Mouse (Mus musculus) frontal cortex, adult (tissue): ENCODE data around the gene Gk5.
A peak's percentile ranks its signal among the peaks of the same experiment; 100 is the strongest.
"Not testable (repeated sequence)": the region's sequence is repeated elsewhere in the genome, so short reads cannot be mapped to it uniquely, and the experiment has no call there.

Experiments
- ATAC-seq: cut with Nextera tagmentation; 2 replicates; pipeline ENCODE4 v1.9.2; 2017; ENCODE audit warnings: mild to moderate bottlenecking, moderate library complexity, mixed read lengths; ENCODE audit not compliant: low TSS enrichment

Gene Gk5

DNA sequence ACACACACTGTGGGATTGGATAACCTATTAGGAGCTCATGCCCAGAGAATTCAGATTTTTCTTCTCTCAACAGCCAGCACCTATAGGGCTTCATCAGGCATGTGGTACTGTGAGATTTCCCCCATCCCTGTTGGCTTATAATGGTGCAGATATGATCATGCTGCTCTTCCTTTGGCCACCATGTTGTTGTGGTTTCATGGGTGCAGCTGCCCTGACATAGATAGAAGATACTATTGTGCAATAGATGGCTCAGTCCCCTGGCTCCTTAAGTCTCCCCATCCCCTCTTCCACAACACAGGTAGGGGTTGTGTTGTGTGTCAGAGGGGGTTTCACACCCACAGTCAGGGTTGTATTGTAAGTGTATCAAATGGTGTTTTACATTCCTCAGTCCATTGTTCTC is 25.7 kb downstream of the Gk5 start:
- ATAC-seq, result no peak

DNA sequence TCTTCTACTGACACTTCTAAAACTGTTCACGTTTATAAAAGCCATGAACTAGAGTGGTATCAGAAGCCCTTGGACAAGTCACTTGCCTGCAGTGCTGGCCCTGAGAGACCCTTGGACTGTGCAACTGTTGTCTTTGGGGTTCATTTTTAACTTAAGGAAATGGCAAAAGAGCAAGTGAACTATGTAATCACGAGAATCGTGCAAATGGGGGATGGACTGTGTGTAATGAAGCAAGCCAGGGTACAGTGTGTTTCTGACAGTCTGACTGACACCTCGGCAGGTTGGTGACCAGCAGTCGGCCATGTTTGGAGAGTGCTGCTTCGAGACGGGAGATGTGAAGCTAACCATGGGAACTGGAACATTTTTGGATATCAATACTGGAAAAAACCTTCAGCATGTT is 33.6 kb downstream of the Gk5 start:
- no peak for ATAC-seq

DNA sequence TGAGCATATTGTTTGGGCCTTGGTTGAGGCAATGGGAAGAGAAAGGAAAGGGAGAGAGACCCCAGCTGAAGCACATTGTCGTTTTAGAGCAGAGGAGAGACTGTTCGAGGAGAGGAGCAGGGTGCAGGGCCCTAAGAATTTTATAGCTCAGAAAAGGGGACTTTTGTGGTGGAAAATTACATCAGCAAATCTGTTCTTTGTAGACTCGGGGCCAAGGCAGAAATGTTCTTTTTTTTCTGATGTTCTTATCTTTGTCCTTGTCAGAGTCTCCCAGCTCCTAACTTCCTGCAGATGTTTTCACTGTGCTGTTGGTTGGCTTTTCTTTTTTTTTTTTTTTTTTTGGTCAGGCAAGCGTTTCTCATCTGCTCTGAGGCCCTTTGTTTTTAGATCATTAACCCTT is 39.3 kb downstream of the Gk5 start:
- ATAC-seq, result no peak

DNA sequence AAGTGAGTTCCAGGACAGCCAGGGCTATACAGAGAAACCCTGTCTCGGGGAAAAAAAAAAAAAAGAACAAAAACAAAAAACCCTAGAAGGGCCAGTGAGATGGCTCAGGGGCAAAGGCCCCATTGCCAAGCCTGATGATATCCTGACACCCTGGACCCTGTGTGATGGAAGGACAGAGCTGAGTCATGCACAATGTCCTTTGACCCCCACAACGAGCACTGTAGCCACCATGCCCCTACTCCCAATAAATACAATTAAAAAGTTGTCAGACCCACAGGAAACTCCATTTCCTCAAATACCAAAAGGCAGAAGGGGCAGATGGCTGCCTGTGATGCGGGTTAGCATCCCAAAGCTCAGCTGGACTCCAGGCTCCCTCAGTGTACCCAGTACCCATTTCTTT is 39.9 kb downstream of the Gk5 start:
- ATAC-seq, result no peak

- ATAC-seq, result no peak
These were observed 41.6 kb downstream of the Gk5 start for GRCm38 (mm10) chr9:96160767-96161166.

GRCm38 (mm10) chr9:96162421-96162820 is 43.3 kb downstream of the Gk5 start:
- ATAC-seq, result no peak

DNA sequence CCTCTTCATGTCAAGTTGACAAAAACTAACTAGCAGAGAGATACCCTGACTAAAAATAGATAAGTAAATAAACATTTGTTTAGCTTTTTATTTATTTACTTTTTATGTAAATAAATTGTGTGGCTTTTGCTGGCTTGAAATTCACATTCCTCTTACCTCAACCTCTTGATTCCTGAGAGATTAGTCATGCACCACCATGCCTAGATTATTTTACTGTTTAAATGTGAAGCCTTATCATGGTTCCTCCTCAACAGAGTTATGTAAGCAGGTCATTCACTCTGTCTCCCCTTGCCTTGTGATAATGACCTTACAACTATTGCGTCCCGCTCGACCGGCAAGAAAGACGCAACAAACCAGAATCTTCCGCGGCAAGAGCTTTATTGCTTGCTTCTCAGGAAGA is 44.3 kb downstream of the Gk5 start:
- ATAC-seq, result no peak

DNA sequence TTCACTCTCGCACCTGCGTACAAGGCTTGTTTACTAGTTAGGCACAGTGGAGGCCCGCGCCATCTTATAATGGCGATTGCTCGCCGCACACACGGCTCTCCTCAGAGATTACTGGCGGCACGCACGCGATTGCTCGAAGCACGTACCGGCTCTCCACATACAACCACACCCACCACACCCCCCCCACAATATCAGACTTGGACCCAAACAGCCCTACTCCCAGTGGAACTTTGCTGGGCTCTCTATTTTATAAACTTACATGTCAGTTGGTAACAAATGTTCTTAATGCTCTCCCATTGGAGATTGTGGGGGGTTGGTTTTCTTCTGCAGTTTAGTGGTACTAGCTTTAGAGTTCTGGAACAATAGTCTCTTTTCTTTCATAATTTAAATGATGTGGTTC is 44.8 kb downstream of the Gk5 start:
- not testable (repeated sequence) for ATAC-seq

GRCm38 (mm10) chr9:96167168-96167585 is 48.0 kb downstream of the Gk5 start:
- ATAC-seq, result peak; percentile 44; the same call in 1 of the 2 replicates

DNA sequence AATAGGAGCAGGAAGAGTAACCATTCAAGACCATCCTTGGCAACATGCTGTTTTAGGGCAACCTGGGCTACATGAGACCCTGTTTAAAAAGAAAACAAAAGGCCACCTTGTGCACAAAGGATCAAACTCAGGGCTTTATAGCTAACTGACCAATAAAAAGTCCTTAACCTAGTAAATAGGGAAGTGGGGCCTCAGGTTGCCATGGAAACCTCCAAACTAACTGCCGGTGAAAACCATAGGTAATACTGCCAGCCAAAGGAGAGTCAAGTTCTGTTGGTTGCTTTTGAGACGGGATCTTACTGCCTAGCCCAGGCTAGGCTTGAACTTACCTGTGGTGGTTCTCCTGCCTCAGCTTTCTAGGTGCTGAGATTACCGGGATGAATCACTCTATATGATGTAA is 51.4 kb downstream of the Gk5 start:
- no peak for ATAC-seq

GRCm38 (mm10) chr9:96184909-96185308 is 65.7 kb downstream of the Gk5 start:
- ATAC-seq, result no peak

GRCm38 (mm10) chr9:96186701-96187100 is 67.5 kb downstream of the Gk5 start:
- ATAC-seq, result no peak

DNA sequence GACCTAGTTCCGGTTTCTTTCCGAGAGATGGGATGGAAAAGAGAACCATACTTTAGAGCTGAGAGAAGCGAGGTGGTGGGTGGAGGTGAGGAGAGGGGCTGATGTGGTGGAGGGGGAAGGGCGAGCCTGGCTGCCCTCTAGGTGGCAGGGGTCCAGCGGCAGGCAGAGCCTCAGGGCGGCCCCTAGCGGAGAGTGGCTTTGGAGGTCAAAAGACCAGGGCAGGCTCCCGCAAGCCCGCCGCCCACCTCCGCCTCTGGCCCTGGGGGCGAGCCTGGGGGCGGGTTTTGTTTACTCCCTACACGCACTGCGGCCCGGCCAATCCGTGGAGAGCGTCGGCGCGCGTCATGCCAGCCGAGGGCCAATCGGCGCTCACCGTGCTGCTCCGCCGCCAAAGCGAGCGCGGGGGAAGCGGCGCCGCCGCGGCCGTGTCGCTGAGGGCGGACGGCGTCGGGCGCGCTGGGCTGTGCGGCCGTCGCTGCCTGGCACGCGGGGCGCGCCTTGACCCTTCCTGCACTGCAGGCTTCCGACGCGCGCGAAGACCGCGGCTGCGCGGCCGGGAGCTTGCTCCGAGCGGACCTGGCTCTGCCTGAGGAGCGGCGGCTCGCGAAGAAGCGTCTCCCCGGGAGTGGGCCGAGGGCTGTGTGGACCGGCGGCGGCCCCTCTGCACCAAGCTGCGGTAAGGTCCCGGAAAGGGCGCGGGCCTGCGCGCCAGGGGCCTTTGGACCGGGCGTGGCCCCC is 76.9 kb downstream of the Gk5 start, which contains the start of gene Tfdp2:
Tfdp2 (plus strand) TSS at position 391 of the 738 bp plus-strand sequence.
- peak; percentile 96 for ATAC-seq

DNA sequence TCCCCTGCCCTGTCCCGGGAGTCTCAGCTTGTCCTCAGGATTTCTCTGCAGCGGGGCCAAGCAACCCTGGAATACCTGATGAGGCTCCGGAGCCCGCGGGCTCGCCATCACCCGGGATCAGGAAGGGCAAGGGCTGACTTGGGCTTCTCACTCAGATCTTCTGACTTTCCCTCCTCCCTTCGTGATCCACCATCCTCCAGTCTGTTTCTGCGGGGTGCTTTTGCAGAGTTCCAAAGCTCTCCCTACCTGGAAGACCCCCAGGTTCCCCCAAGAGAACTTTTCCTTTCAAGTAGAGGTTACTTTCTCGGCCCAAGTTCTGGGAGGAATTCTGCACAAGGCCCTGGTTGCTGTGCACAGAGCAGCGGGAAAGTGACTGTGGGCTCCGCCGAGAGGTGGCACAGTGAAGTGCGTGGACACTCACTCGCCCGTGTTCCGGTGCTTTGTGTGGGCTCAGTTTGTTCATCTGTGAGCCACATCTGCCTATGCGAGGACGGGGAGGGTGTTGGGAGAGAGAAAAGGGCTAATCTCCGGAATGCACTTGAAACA is 77.5 kb downstream of the Gk5 start:
- peak; percentile 79 for ATAC-seq

GRCm38 (mm10) chr9:96197806-96198205 is 78.6 kb downstream of the Gk5 start:
- ATAC-seq, result no peak

DNA sequence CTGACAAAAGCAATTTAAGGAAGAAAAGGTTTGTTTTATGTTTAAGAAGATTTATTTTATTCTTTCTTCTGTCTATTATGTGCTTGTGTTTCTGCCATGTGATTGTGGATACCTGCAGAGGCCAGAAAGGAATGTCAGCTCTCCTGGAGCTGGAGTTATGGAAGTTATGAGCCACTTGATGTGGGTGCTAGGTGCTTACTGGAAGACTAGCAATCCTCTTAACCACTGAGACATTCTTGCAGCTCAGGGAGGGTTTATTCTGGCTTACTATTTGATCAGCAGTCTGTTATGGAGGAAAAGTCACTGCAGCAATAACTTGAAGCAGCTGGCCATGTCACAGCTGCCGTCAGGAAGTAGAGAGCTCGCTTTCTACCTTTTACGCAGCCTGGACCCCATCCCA is 84.5 kb downstream of the Gk5 start:
- no peak for ATAC-seq

- peak; percentile 92 for ATAC-seq
These were observed 88.3 kb downstream of the Gk5 start for GRCm38 (mm10) chr9:96207428-96207827.

- ATAC-seq, result peak; percentile 73
These were observed 94.0 kb downstream of the Gk5 start for GRCm38 (mm10) chr9:96213036-96213645.

DNA sequence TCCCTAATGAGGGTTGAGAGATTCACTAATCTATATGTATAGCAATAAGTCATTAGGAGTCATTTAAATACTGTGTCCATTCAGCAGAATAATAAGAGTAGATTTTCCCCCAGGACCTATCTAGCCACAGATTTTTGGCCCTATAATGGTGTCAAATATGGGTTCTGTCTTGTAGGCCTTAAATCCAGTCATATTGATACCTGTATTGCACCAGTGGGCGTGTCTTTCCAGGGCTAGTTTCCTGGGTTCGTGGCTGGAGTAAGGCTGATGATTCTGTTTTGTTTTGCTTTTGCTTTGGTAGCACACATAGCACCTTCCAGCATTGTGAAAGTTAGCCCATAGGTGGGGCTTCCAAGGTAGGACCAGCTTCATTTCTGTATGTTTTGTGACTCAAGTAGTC is 95.0 kb downstream of the Gk5 start:
- ATAC-seq, result no peak

DNA sequence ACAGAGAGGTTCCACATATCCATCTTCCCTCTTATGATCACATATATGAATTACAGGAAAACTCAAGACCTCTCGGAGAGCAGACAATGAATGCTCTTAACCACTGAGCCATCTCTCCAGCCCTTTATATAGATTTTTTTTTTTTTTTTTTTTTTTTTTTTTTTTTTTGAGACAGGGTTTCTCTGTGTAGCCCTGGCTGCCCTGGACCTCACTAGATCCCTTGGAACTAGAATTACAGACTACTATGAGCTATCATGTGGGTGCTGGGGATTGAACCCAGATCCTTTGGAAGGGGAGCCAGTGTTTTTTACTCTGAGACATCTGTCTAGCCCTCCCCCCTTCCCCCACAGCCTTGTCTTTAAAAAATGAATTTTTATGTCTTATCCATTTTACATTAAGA is 98.1 kb downstream of the Gk5 start:
- no peak for ATAC-seq

- ATAC-seq, result no peak
These were observed 98.6 kb downstream of the Gk5 start for GRCm38 (mm10) chr9:96217799-96218198.

DNA sequence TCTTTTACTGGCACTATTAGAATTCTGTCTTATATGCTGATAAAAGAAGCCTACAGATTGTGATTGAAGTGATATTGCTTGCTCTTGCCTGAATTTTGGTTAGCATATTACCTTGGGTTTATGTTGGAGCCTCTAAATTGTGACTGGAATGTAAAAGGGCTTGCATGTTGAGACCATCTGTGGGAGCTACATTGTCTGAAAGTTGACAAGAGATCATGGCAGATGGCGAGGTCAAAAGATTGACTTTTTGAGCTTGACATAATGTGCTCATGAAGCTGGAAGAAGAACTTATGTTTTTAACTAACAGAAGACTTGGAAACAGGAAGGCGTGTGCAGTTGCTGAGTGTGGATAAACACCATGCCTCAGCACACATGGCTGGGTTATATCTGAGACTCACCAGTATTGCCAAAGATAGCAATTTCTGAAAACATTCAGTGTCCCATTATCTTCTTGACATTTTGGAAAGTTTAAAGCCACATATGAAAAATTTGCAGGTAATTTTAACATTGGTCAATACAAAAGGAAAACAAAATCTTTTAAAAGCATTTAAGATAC is 100.0 kb downstream of the Gk5 start:
- ATAC-seq, result no peak

DNA sequence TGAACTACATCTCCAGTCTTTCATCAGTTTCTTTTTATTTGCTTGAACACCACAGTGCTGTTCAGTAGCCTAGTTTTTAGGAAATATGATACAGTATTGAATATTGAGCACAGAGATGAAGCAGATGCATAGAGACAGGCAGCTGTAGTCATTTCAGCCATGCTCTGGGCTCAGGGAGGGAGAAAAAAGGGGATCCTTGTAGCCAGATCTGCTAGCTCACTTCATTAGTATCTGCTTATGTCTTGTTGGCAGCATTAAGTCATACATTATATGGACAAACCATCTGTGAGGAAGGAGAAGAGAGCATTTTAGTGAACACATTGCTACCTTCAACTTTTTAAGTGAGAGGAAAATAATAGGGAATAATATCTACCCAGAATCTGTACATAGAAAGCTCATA is 101.3 kb downstream of the Gk5 start:
- no peak for ATAC-seq
